Comparison of ENCODE assay signal across 8 mouse cellular contexts in the genomic region with DNA sequence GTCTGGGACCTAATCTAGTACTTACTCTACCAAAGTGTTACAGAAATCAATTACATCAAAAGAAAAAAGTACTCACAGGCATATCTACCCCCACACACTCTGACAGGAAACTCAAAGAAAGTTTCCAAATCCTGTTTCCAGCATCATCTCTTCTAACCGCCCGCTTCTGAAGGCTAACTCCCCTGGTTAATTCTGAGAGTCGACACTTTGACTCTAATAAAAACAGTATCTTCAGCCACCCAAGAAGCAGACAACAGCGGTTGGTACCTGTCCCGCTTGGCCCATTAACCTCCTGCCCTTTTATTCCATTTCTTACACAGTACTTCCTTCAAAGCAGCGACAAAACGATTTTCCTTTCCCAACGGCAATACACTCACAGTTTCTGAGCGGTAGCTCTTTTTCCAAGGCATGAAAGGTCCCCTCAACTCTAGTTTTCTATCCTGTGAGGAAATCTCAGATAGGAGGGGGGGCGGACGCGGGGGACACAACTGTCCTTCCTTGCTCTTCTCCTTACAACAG. TPM values are rescaled to one million over a fixed set of nuclear protein-coding genes. Genes with fewer than 3 reads are reported as not detected.
DNase-seq lines count a peak whose midpoint lies in the region; ATAC-seq and TF ChIP-seq lines count a peak whose summit lies in the region.

No protein-coding gene starts in this region.

- no peaks in the 10 kb centered on the region for H3K27me3 ChIP-seq in heart, embryonic 16.5 days (ENCODE audit: control insufficient read depth, insufficient read depth, low read length)
- no peaks in the 10 kb centered on the region for H3K27me3 ChIP-seq in liver, embryonic 16.5 days (ENCODE audit: control insufficient read depth, insufficient read depth, low read depth, low read length)

- peaks cover 28% of the 10 kb centered on the region for H3K4me1 ChIP-seq in heart, embryonic 16.5 days (ENCODE audit: control insufficient read depth, insufficient read depth, low read length)
- H3K4me1 ChIP-seq in liver, embryonic 16.5 days (ENCODE audit: control insufficient read depth, low read depth, low read length), result peaks cover 53% of the 10 kb centered on the region

- H3K36me3 ChIP-seq in heart, embryonic 16.5 days (ENCODE audit: control insufficient read depth, insufficient read depth), result no peaks in the 10 kb centered on the region
- no peaks in the 10 kb centered on the region for H3K36me3 ChIP-seq in liver, embryonic 16.5 days (ENCODE audit: control insufficient read depth, insufficient read depth)

- H3K9me3 ChIP-seq in heart, embryonic 16.5 days (replicated peaks; ENCODE audit: control insufficient read depth, low read length), result no peaks in the 10 kb centered on the region
- no peaks in the 10 kb centered on the region for H3K9me3 ChIP-seq in liver, embryonic 16.5 days (replicated peaks; ENCODE audit: control insufficient read depth, low read length)

- peak overlapping the region; percentile 85 for H3K9ac ChIP-seq in heart, embryonic 16.5 days (ENCODE audit: low read length)
- peak overlapping the region; percentile 96 for H3K9ac ChIP-seq in liver, embryonic 16.5 days (ENCODE audit: low read depth, low read length)

- WGBS in heart, embryonic 16.5 days, result under 1% methylated on average over 12 of the region's 12 CpGs
- WGBS in liver, embryonic 16.5 days (ENCODE audit: insufficient replicate concordance), result 0% methylated on average over 12 of the region's 12 CpGs

- DNase-seq in layer of hippocampus, adult 2 months (ENCODE audit: low spot score in 2 of 2), result no peak
- no peak for DNase-seq in layer of hippocampus, adult 18-20 months (ENCODE audit: low spot score in 2 of 2)
- peak; percentile 49 for DNase-seq in T-cell, adult 2 months (ENCODE audit: low spot score)
- peak; percentile 30 for DNase-seq in testis, postnatal 14 days (ENCODE audit: low spot score)
- DNase-seq in right cerebral cortex, postnatal 10 days (ENCODE audit: low spot score in 2 of 2), result no peak
- DNase-seq in right cerebral cortex, postnatal 36 days (ENCODE audit: low spot score in 2 of 2), result no peak

- peak overlapping the region; percentile 87 for H3K4me2 ChIP-seq in heart, embryonic 16.5 days (ENCODE audit: low read depth, low read length)
- H3K4me2 ChIP-seq in liver, embryonic 16.5 days (ENCODE audit: low read depth, low read length), result peak overlapping the region; percentile 80

- peak overlapping the region; percentile 57 for H3K4me3 ChIP-seq in layer of hippocampus, adult 2 months
- peak overlapping the region; percentile 74 for H3K4me3 ChIP-seq in heart, embryonic 16.5 days (ENCODE audit: low read length)
- H3K4me3 ChIP-seq in liver, embryonic 16.5 days (ENCODE audit: low read depth, low read length), result peak overlapping the region; percentile 92

- peak overlapping the region; percentile 92 for H3K27ac ChIP-seq in layer of hippocampus, adult 2 months
- H3K27ac ChIP-seq in heart, embryonic 16.5 days (ENCODE audit: low read length), result peak overlapping the region; percentile 80
- peak overlapping the region; percentile 93 for H3K27ac ChIP-seq in liver, embryonic 16.5 days (ENCODE audit: low read length)

- TF ChIP-seq CTCF in layer of hippocampus, adult 2 months (conservative IDR thresholded peaks at IDR 0.05), result no peak

- ATAC-seq in heart, embryonic 16.5 days (replicated peaks; ENCODE audit: extremely low read depth, insufficient read depth, low FRiP score), result no peak
- ATAC-seq in liver, embryonic 16.5 days (ENCODE audit: low read depth), result no peak; the same call in 1 of the 2 replicates

RNA-seq across cellular contexts. Expression of a gene that starts 0.9 kb away (rescaled TPM):
- 100 to 1,000 TPM in 1 of 2 experiments, 10 to 100 TPM in 1; 94.6 to 101 TPM for total RNA-seq in layer of hippocampus, adult 2 months (2021)
- 10 to 100 TPM; 80.5 to 96.2 TPM for total RNA-seq in layer of hippocampus, adult 18-20 months (2021)
- 80.5 and 98.8 TPM in 2 replicates for polyA plus RNA-seq in heart, embryonic 16.5 days (2015; fragmentation: Nextera tagmentation; extraction: Ambion mirVana)
- polyA plus RNA-seq in liver, embryonic 16.5 days (2015; fragmentation: Nextera tagmentation; extraction: Ambion mirVana), result 98.9 and 102 TPM in 2 replicates

Comparison
In these comparisons a context has a peak if more than half of its experiments do, and no peak if none do; other contexts are left out.
1. DNase-seq: peak in T-cell, adult 2 months (single experiment) and testis, postnatal 14 days (single experiment); none in layer of hippocampus, adult 2 months (0 of 2), layer of hippocampus, adult 18-20 months (0 of 2), right cerebral cortex, postnatal 10 days (0 of 2) and right cerebral cortex, postnatal 36 days (0 of 2).
2. Peak in every context shown above with its lines, with median percentiles within 50 percentile points of each other: H3K27ac ChIP-seq and H3K4me3 ChIP-seq.